16 mouse cellular contexts compared by ENCODE assay signal in the genomic region with DNA sequence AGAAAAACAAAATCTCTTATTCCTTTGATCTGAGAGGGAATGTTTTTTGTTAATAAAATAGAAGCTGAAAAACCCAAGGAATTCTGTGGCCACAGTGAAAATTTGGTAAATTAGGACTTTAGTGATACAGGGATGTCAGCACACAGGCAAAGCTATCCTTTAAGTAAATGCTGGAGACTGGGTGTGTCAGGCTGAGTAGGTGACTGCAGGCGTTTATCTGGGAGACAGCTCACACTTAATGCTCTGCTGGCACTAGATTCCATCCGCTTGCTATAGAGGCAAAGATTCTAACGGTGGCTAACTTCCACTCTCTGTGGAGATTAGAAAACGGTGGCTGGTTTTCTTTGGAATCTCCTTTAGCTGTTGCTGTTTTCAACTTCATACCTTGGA. TPM values are rescaled to one million over a fixed set of nuclear protein-coding genes. Genes with fewer than 3 reads are reported as not detected.
DNase-seq lines count a peak whose midpoint lies in the region; ATAC-seq and TF ChIP-seq lines count a peak whose summit lies in the region.
"Had no signal": no experiment of that assay in that cellular context is flagged by ENCODE, and none has a peak within 500 bp of the region (broad histone marks: within the 10 kb centered on the region; RNA-seq: fewer than 3 reads in every experiment).

No protein-coding gene starts in this region.

- H3K27ac ChIP-seq in liver, postnatal 0 days (ENCODE audit: low read depth): no peak overlapping the region
- H3K27ac ChIP-seq: forebrain, embryonic 12.5 days; forebrain, embryonic 15.5 days; heart, embryonic 15.5 days; hindbrain, embryonic 10.5 days; hindbrain, embryonic 13.5 days had no signal

- H3K36me3 ChIP-seq in liver, postnatal 0 days (replicated peaks; ENCODE audit: insufficient read depth, low read length): no peaks in the 10 kb centered on the region
- H3K36me3 ChIP-seq: forebrain, embryonic 12.5 days; forebrain, embryonic 15.5 days; heart, embryonic 12.5 days; heart, embryonic 15.5 days; hindbrain, embryonic 10.5 days; hindbrain, embryonic 13.5 days had no signal

- WGBS in liver, postnatal 0 days (ENCODE audit: insufficient replicate concordance): 8% methylated on average over 4 of the region's 4 CpGs

- H3K4me1 ChIP-seq in liver, postnatal 0 days (ENCODE audit: insufficient read depth): peaks cover 3% of the 10 kb centered on the region
- H3K4me1 ChIP-seq: forebrain, embryonic 12.5 days; forebrain, embryonic 15.5 days; heart, embryonic 12.5 days; heart, embryonic 15.5 days; hindbrain, embryonic 10.5 days; hindbrain, embryonic 13.5 days had no signal

- no peak overlapping the region for H3K4me3 ChIP-seq in liver, postnatal 0 days (ENCODE audit: low read depth, low read length)
- H3K4me3 ChIP-seq: forebrain, embryonic 12.5 days; forebrain, embryonic 15.5 days; heart, embryonic 12.5 days; heart, embryonic 15.5 days; hindbrain, embryonic 10.5 days; hindbrain, embryonic 13.5 days had no signal

- peak overlapping the region; percentile 68; the same call in 1 of the 2 replicates for H3K4me2 ChIP-seq in liver, postnatal 0 days (ENCODE audit: low read depth, low read length)
- H3K4me2 ChIP-seq: forebrain, embryonic 12.5 days; forebrain, embryonic 15.5 days; heart, embryonic 12.5 days; heart, embryonic 15.5 days; hindbrain, embryonic 13.5 days had no signal

- H3K9me3 ChIP-seq in liver, postnatal 0 days (ENCODE audit: low read length): no peaks in the 10 kb centered on the region
- H3K9me3 ChIP-seq: forebrain, embryonic 15.5 days; heart, embryonic 15.5 days; hindbrain, embryonic 13.5 days had no signal

- H3K27me3 ChIP-seq in liver, postnatal 0 days (ENCODE audit: insufficient read depth, low read length): no peaks in the 10 kb centered on the region
- H3K27me3 ChIP-seq: forebrain, embryonic 15.5 days had no signal

- H3K9ac ChIP-seq in liver, postnatal 0 days (replicated peaks): no peak overlapping the region
- H3K9ac ChIP-seq: forebrain, embryonic 12.5 days; forebrain, embryonic 15.5 days; heart, embryonic 12.5 days; heart, embryonic 15.5 days; hindbrain, embryonic 13.5 days had no signal

- TF ChIP-seq EP300 in liver, postnatal 0 days (IDR thresholded peaks at IDR 0.05; ENCODE audit: low read depth): no peak

- TF ChIP-seq CTCF in liver, postnatal 0 days (IDR thresholded peaks at IDR 0.05; ENCODE audit: low read depth): no peak

- peak; percentile 35 for ATAC-seq in liver, postnatal 0 days
- peak; percentile 15; the same call in 1 of the 2 replicates for ATAC-seq in common myeloid progenitor, adult 5-6 weeks (replicated peaks; ENCODE audit: low read depth, poor library complexity, severe bottlenecking)
- peak; percentile 14 for ATAC-seq in inflammation-experienced regulatory T-cells, adult 6 months
- ATAC-seq: forebrain, embryonic 15.5 days; hindbrain, embryonic 16.5 days had no signal

- DNase-seq in liver, postnatal 0 days: no peak
- DNase-seq in liver: no peak
- no peak for DNase-seq in thymus, postnatal 25 days
- DNase-seq in adrenal gland, adult 2 months: no peak
- no peak for DNase-seq in thymus, adult 18-20 months

RNA-seq across cellular contexts. Expression of a gene that starts 16.9 kb away (rescaled TPM):
- polyA plus RNA-seq in liver, postnatal 0 days (2015; fragmentation: Nextera tagmentation; extraction: Ambion mirVana): 8.8 and 9.3 TPM in 2 replicates
- 77.8 and 120 TPM in 2 replicates for total RNA-seq in common myeloid progenitor, adult 5-6 weeks (2017)
- 100 to 1,000 TPM; 174 to 216 (median 189) TPM for polyA plus RNA-seq in inflammation-experienced regulatory T-cells, adult 6 months (2017; shearing (Covaris generic))
- 10 to 100 TPM; 15.4 to 19.1 TPM for total RNA-seq in adrenal gland, adult 2 months (2021)
- polyA plus RNA-seq in adrenal gland, adult 2 months (2012; rRNA removed): 44.5 and 44.9 TPM in 2 replicates

RNA-seq across cellular contexts. Expression of a gene that starts 17.1 kb away (rescaled TPM):
- polyA plus RNA-seq in liver, postnatal 0 days (2015; fragmentation: Nextera tagmentation; extraction: Ambion mirVana): 20.4 and 22.9 TPM in 2 replicates
- 75.3 and 119 TPM in 2 replicates for total RNA-seq in common myeloid progenitor, adult 5-6 weeks (2017)
- polyA plus RNA-seq in inflammation-experienced regulatory T-cells, adult 6 months (2017; shearing (Covaris generic)): 100 to 1,000 TPM; 330 to 403 (median 338) TPM
- 10 to 100 TPM; 12.1 to 20.6 TPM for total RNA-seq in adrenal gland, adult 2 months (2021)
- polyA plus RNA-seq in adrenal gland, adult 2 months (2012; rRNA removed): 45.1 and 54.8 TPM in 2 replicates

RNA-seq across cellular contexts. Expression of a gene that starts 17.6 kb away (rescaled TPM):
- 3.9 and 4.0 TPM in 2 replicates for polyA plus RNA-seq in liver, postnatal 0 days (2015; fragmentation: Nextera tagmentation; extraction: Ambion mirVana)
- 31.9 and 35.1 TPM in 2 replicates for total RNA-seq in common myeloid progenitor, adult 5-6 weeks (2017)
- polyA plus RNA-seq in inflammation-experienced regulatory T-cells, adult 6 months (2017; shearing (Covaris generic)): 1 to 10 TPM; 2.3 to 5.0 (median 4.5) TPM
- total RNA-seq in adrenal gland, adult 2 months (2021): 10 to 100 TPM in 1 of 2 experiments, 1 to 10 TPM in 1; 6.4 to 12.3 TPM
- polyA plus RNA-seq in adrenal gland, adult 2 months (2012; rRNA removed): 32.6 and 33.3 TPM in 2 replicates
- total RNA-seq: MEL had no signal

RNA-seq across cellular contexts. Expression of a gene that starts 27.0 kb away (rescaled TPM):
- 49.7 and 51.6 TPM in 2 replicates for polyA plus RNA-seq in liver, postnatal 0 days (2015; fragmentation: Nextera tagmentation; extraction: Ambion mirVana)
- 480 and 499 TPM in 2 replicates for total RNA-seq in common myeloid progenitor, adult 5-6 weeks (2017)
- polyA plus RNA-seq in inflammation-experienced regulatory T-cells, adult 6 months (2017; shearing (Covaris generic)): 1,000 to 10,000 TPM in 2 of 3 experiments, 100 to 1,000 TPM in 1; 835 to 1,025 (median 1,010) TPM
- total RNA-seq in adrenal gland, adult 2 months (2021): 10 to 100 TPM; 21.8 to 41.4 TPM
- polyA plus RNA-seq in adrenal gland, adult 2 months (2012; rRNA removed): 49.6 and 68.0 TPM in 2 replicates

RNA-seq across cellular contexts. Expression of a gene that starts 27.4 kb away (rescaled TPM):
- polyA plus RNA-seq in liver, postnatal 0 days (2015; fragmentation: Nextera tagmentation; extraction: Ambion mirVana): 1.9 and 2.1 TPM in 2 replicates
- 3.3 and 5.5 TPM in 2 replicates for total RNA-seq in common myeloid progenitor, adult 5-6 weeks (2017)
- polyA plus RNA-seq in inflammation-experienced regulatory T-cells, adult 6 months (2017; shearing (Covaris generic)): 10 to 100 TPM in 2 of 3 experiments, 1 to 10 TPM in 1; 9.2 to 14.4 (median 11.3) TPM
- 1 to 10 TPM; 2.0 to 3.4 TPM for total RNA-seq in adrenal gland, adult 2 months (2021)
- polyA plus RNA-seq in adrenal gland, adult 2 months (2012; rRNA removed): 1.3 and 2.3 TPM in 2 replicates
- polyA plus RNA-seq: embryonic facial prominence, embryonic 11.5 days; forebrain, embryonic 12.5 days; heart, embryonic 12.5 days had no signal
